Mouse (Mus musculus): ENCODE measurements around the gene Ubac2.

Gene Ubac2

DNA sequence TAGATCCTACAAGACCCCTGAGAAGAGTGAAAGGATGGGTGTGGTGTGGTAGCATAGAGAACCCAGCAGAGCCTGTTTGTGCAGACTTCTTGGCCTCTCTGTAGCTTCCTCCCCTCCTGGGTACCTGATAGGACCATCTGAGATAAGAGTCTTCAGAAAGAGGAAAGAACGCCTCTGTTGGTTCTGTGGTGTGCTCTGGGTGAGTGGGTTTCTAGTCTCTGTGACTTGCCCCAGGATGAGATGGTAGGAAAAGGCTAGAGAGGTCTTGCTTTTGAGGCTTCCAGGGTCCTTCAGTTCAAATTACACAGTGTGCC lies 117.1 kb downstream of the Ubac2 start:
- in situ Hi-C loops (cut with MboI, MseI) = loop anchor here (25.0 kb wide), 1 partner anchor 883 kb away; no protein-coding TSS in a partner anchor

DNA sequence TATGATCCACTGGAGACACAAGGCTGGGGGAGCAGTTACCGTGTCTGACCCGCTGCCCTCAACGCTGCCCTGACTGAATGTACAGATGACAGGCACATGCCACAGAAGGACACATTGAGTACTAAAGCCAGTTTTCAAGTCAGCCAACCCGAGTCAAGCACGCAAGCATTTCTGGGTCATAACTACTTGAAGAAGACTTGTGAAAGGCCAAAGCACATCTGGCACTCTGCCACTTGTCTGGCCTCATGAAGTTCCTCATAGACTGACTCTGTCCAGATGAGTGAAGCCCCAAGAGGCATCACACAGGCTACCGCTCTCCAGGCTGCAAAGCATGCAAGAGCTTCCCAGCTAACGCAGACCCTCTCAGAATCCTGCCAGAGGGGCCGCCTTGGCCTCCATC lies 118.4 kb downstream of the Ubac2 start:
- in situ Hi-C loops (cut with MboI, MseI) = loop anchor here (25.0 kb wide), 1 partner anchor 884 kb away; no protein-coding TSS in a partner anchor

DNA sequence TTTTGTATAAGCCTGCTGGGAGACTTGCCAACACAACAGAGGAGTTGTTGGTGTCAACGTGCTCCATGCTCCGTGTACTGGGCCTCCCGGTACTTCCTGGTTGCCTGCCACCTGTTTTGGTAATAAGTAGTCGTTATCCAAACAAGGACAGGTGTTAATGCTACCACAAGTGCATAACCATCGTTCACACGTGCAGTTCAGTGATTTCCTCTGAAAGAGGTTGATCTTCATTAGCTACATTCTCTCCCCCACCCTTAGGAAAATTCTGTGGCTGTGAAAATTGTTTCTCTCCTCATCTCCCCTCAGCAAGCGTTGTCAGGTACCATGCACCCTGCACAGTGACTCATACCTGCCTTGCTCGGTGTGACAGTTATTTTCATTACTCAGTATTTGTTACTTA lies 121.0 kb downstream of the Ubac2 start:
- in situ Hi-C loops (cut with MboI, MseI) = loop anchor here (25.0 kb wide), 1 partner anchor 887 kb away; no protein-coding TSS in a partner anchor

DNA sequence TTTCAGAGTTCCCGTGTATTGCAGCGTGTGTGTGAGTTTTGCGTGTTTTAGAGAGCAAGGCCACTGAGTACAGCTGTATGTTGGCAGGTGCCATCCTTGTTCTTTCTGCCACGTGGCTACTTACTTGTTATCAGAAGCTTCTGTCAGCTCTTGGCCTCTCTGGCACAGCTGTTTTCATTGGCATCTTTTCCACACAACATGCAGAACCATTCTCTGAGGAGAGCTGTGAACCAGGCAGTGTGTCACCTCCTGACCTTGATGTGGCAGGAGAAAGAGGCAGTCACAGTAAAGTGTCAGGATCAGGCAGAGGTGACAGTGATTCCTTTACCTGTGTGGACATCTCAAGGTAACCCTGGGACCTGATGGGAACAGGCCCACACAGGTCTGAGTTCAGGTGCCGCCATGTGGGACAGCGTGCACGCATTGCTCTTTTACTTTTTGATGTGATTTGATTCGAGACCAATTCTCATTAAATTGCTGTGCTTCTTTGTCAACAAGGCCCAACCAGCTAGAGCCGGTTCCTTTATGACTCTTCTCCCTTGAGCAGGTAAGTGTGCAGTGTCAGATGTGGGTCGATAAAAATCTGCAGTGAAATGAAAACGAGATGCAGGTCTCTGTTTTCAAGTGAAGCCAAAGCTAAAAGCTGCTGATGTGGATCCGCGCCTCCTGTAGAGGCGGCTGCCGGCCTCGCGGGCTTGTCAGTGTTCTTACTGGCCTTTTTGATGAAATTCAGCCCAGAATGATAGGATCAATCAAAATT lies 122.1 kb downstream of the Ubac2 start:
- in situ Hi-C loops (cut with MboI, MseI) = loop anchor here (5.0 kb wide), 1 partner anchor 68 kb away; no protein-coding TSS in a partner anchor

DNA sequence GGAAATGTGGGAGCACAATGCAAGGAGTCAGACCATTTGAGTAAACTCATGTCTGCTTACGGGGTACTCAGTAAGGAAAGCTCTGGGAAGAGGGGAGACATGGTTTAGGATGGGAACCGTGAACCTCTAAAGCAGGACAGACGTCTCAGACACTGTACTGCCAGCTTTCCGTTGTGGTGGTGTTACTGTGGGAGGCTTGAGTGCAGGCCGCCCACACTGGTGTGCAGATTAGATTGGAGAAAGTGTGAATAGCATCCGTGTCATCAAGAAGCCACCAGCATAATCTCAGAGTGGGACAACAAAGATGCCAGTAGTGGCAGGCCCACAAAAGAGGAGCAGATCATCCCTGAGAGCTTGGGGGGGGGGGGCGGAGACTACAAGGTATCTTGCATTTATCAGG lies 123.8 kb downstream of the Ubac2 start:
- in situ Hi-C loops (cut with MboI, MseI) = loop anchor here (5.0 kb wide), 1 partner anchor 70 kb away; no protein-coding TSS in a partner anchor

DNA sequence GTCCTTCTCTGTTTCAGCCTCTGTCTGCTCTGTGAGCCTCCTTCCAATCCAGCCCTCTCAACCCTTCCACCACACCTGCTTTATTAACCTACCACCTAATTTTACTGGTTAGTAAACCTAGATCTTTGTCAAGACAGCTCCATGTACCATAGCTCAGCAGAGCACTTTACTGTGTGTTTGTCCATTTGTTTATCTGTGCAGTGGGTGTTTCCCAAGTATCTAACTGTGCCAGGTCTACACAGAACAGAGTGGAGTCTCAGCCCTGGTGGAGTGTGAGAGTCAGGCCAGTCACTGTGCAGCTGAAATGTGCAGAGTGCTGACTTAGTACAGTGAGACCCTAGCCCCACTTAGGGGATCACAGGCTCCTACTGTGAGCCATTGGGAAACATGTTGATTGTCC lies 125.4 kb downstream of the Ubac2 start:
- in situ Hi-C loops (cut with MboI, MseI) = loop anchor here (5.0 kb wide), 1 partner anchor 72 kb away; no protein-coding TSS in a partner anchor

DNA sequence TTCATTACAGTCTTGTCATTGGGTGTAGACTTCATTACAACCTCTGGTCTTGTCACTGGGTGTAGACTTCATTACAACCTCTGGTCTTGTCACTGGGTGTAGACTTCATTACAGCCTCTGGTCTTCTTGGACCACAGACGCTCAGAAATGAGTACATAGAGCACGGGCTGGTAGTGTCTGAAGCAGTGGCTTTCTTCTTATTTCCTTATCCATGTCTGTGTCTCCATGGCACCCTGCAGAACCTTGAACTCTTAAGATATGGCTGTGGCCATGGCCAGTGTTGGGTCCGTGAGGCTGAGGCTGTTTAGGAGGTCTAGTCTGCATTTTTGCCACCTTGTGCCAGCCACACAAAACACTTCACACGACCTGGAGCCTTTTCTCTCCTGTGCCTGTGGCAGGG lies 129.8 kb downstream of the Ubac2 start:
- in situ Hi-C loops (cut with MboI, MseI) = no loop called here

DNA sequence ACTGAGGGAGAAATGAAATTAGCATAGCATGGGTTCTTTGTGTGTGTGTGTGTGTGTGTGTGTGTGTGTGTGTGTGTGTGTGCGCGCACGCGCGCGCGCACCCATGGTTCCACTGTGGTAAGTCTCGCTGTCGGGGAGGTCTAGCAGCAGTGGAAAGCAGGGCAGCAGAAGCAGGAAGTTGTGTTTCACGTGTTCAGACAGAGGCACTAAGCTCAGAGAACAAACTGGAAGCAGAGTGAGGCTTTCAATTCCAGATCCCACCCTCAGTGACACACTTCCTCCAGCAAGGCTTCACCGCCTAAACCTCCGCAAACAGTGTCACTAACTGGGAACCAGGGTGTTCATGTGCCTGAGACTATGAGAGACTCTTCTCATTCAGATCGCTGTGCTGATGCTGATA lies 131.1 kb downstream of the Ubac2 start:
- in situ Hi-C loops (cut with MboI, MseI) = no loop called here

DNA sequence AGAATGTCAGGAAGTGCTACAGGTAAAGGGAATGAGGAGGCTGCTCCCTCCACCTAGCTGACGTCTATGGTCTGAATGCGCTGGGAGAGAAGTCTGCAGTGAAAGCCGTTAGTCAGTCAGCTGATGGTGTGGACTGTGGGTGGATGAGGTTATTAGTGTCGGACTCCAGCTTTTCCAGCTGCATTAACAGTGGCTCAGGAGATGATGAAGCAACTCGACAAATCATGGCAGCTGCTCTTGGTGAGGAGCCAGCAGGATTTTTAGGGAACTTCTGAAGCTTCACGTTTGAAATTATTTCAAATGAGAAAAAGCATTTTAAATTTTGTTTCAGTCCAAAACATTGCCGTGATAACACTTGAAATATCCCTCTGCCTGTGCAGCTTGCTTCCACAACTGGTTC lies 131.9 kb downstream of the Ubac2 start:
- in situ Hi-C loops (cut with MboI, MseI) = no loop called here

DNA sequence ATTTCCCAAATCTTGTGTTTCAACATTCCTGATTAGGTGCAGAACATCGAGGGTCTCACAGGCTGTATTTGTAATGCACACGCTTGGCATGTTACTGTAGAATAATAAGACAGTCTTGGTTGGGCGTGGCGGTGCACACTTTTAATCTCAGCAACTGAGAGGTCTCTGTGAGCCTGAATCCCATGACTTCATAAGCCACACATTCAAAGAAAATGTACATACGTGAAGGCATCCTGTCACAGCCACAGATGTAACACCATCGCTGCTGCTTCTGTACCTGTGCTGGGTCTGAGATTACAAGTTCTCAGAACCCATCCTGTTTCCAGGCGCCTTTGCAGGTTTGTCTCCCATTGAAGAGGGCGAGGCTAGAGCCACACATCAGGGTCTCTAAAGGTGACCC lies 133.3 kb downstream of the Ubac2 start:
- in situ Hi-C loops (cut with MboI, MseI) = no loop called here

DNA sequence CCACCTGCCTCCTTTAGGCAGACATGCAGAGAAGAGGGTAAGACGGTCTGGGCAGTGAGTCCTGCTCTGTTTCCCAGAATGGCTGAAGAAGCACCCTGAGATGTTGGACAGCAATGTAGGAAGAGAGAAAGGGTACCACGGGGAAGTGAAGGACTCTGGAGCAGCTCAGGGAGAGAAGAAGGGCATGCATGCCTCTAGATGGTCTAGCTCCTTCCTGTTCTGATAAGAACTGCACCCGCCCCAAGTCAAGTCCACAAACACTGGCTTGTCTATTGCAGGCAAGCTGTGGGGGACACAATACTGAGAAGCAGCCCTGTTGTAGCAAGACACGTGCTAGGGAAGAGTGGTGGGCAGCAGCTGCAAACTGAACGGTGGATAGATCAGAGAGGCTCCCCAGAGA lies 133.8 kb downstream of the Ubac2 start:
- in situ Hi-C loops (cut with MboI, MseI) = no loop called here

DNA sequence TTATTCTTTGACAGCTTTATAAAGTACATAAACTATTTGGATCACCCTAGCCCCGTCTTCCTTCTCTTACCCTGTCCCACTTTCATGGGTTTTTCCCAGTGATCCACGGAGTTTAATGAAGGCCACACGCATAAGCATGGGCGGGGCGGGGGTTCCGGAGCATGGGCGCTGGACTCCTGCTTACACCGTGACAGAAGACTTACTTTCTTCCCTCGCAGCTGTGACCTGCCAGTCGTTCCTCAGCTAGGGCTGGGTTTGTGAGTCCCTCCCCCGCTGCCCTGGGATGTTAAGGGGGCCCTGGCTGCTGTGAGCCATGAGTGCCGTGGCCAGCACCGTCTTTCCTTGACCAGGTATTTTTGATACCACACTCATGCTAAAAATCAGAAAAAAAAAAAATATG lies 134.4 kb downstream of the Ubac2 start:
- in situ Hi-C loops (cut with MboI, MseI) = no loop called here

DNA sequence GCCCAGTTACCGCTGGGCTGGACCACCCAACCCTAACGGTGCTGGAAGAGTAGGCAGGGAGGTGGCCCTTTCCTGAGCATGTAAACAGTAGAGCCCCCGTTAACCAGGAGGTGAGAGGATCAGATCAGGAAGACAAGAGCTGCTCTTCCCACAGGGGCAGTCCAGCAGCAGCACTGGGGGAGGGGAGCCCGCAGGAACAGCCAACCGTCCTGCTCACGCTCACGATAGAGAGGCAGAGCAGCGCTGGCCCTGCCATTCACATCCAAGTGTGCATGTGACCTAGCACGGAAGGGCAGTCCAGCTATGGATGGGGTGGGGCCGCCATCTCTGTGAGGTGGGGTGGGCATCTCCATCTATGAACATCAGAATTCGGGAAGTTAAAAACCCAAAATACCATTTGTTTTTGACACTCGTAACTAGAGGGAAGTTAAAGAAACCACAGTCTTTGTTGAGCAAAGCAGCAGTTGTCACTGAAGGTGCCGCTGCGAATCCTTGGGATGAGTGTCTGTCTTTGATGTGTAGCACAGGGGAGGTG lies 135.1 kb downstream of the Ubac2 start:
- in situ Hi-C loops (cut with MboI, MseI) = no loop called here

DNA sequence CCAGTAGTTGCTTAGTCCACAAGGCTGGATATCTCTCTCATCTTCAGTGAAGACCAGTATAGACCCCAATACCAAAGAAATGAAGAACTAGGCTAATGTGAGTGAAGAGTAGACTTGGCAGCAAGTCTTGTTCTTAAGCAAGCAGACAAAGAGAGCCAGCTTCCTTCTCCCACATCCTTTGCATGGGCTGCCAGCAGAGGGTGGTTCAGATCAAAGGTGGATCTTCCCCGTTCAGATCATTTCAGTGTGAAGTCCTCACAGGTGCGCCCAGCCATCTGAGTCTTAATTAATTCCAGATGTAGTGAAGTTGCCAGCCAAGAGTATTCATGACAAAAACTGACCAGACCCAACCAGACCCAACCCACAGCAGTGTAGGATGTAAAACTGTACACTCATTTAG lies 139.5 kb downstream of the Ubac2 start:
- in situ Hi-C loops (cut with MboI, MseI) = no loop called here

DNA sequence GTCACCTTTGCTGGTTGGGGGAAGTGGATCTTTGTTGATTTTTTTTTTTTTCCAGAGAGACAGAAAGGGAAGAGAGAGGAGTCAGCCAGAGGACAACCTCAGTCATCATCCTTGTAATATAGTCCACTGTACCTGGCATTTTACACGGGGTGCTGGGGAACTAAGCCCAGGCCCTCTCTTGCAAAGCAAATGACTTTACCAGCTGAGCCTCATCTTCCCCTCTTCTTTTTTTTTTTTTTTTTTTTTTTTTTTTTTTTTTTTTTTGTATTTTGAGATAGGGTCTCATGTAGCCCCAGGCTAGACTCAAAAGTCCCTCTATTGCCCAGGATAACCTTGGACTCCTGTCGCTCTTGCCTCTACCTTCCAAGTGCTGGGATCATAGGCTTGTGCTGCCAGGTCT lies 141.0 kb downstream of the Ubac2 start:
- in situ Hi-C loops (cut with MboI, MseI) = no loop called here

DNA sequence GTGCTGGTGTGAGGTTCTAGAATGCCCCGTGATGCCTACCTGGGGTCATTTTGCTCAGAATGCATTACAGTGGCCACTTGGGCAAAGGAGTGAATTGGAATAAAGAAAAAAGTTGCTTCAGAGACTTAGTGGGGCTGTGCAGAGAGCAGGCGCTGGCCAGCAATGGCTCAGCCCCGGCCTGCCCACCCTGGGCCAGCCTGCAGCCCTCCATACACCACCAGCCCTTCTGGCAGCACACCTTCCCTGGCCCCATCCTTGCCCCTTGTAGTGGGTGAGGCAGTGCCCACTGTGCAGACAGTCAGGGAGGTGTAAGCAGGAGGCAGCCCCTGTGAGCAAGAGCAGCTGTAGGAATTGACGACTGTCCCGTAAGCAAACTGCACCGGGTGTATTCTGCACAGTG lies 142.1 kb downstream of the Ubac2 start:
- in situ Hi-C loops (cut with MboI, MseI) = no loop called here

DNA sequence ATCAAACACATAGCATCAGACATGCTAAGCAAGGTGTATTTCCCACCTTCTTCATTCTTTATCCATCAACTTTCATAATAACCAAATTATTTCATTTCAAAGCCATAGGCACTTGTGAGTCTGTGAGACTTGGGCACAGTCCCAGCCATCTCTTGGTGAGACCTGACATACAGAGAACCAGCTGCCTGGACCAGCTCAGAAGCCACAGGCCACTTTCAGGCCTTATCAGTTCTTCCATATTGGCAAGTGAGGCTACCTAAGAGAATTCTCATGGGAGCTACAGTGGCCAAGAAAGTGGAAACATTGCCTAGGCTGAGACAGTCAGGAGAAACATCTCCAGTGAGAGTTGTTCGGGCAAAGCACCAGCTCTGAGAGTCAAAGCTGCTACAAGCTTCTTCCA lies 144.6 kb downstream of the Ubac2 start:
- in situ Hi-C loops (cut with MboI, MseI) = no loop called here

DNA sequence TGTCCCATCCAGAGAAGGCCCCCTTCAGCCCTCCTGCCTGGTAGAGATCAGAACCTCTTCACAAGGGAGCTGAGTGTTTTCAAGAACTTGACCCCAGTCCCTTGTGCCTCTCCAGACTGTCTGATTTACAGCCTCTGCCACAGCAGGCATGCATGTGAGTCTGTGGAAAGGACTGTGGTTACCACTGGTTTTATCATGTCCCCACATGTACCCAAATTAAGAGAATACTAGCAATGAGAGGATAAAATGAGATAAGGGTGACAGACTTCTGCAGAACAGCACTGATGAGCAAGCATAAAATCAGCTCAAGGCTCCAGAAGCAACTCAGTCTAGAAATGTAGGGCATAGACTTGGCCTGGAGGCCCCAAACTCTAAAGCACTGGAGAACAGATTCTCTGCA lies 145.5 kb downstream of the Ubac2 start:
- in situ Hi-C loops (cut with MboI, MseI) = no loop called here

DNA sequence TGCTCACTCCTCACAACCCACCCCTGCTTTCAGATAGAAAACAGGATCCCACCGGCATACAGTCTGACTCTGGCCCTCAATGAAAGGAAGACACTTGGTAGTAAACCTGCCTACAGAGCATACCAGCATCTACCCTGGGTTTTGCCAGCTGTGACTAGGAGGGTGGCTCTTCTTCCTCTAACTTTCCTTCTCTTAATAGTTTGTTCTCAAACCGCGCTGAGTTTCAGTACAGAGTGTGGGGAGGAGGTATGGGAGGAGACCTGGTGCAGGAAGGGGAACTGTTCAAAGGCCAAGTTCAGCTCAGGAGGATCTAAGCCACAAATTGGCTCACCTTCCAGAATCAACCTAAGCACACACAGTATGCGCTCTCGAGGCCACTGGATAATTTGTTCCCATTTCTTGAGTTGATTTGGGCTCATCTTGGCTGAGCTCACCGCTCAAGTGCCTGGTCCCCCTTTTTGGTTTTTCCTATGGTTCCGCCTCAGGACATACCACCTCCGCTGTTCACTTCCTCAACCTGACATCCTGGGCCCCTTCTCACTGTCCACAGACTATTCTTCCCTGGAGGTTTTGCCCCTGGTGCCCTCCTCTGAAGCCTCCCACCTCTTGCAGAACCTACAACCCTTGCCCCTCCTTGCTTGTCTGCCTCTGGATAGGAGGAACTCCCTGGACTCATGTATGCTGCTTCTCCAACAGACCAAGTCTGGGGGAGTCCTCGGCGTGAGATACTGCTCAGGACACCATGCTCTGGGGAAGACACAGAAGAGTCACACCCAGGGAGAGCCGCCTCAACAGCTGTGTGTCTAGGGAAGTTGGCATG lies 150.7 kb downstream of the Ubac2 start:
- in situ Hi-C loops (cut with MboI, MseI) = no loop called here

DNA sequence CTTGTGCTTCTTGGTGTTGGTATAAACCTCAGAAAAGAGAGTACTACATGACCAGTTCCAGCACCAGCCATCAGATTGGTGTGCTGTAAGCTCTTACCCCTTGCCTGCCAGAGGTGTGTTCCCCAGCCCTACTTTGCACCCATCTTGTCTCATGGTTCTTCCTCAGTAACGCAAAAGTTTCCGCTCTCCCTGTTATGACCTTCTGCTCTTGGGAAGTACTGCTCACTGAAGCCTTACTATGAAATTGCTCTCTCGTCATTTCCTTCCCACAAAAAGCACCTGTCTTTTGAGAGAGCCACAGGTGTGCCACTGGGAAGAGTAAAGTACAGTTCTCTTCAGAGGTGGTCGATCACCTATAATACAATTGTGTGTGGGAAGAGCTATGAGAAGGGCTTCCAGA lies 151.4 kb downstream of the Ubac2 start:
- in situ Hi-C loops (cut with MboI, MseI) = no loop called here

DNA sequence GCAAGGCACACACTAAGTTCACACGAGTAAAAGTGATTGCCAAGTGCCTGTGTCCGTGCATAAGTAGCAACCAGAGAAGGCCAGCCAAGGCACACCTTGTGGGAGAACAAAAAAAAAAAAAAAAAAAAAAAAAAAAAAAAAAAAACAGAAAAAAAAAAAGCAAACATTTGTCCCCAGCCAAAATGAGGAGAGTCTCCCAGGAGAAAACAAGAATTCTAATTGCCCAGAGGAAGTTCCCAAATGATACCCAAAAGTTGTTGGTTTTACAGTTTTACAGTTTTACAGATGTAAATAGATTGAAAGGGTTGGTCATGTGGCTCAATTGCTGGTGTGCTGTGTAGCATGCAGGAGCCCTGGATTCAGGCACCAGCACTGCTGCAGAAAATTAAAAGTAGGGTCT lies 153.6 kb downstream of the Ubac2 start:
- in situ Hi-C loops (cut with MboI, MseI) = no loop called here

DNA sequence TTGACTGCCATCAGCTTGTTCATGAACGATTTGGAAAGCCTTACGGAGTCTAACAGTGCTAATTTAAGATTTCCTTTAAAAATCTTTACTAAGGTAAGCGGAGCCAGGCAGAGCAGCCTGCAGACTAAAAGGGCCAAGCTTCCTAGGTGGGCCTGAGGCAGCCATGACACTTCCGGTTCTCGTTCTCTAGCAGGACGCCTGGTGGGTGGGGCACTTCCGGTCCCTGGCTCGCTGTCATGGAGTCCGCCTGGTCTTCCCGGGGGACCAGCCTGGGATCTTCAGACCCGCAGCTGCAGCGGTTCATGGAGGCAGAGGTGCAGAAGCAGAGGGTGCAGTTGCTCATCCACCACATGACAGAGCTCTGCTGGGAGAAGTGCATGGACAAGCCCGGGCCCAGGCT lies 156.0 kb downstream of the Ubac2 start, which contains the start of gene Timm8a2:
Timm8a2 (plus strand) TSS at position 224 of the 400 bp plus-strand sequence.
- in situ Hi-C loops (cut with MboI, MseI) = no loop called here

DNA sequence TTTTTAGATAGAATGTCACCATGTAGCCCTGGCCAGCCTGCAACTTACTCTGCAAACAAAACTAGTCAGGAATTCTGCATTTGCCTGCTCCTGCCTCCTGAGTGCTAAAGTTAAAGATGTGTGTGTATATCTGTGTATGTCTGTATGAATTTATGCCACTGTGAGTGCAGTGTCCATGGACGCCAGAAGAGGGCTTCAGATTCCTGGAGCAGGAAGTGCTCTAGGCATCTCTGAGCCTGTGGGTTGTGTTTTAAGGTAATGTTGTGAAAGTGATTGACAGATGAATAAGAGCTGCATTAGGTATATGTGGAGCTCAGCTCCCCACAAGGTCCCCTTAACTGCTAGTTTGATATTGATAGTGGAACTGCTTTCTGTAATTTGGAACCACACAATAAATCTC lies 156.8 kb downstream of the Ubac2 start:
- in situ Hi-C loops (cut with MboI, MseI) = no loop called here
